Mouse (Mus musculus): ENCODE results near the gene Rps12-ps3.

DNA sequence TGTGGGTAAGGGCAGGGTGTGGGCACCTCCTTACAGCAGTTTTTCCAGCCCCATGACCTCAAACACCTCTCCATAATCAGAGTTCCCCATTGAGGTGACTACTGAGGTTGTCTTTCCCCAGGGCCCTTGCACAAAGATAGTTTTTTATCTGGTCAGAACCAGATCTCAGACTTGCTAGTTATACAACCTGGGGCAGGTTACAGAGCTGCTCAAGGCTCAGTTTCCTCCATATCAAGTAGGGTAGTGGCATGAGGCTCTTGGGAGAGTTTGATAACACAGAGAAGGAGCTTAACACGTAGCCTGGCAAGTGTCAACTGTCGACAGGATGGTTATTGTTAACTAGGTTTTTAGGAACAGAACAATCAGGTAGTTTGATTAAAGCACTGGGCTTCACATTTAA, 32.8 kb downstream of the Rps12-ps3 start:
- TF ChIP-seq GATA1 (IDR thresholded peaks at IDR 0.05; ENCODE audit: borderline replicate concordance, low read length) (no peak), FLI1 (IDR thresholded peaks at IDR 0.05; ENCODE audit: low read length) (no peak)

Measured in megakaryocyte, embryonic 14.5 days (primary cell).